Mouse (Mus musculus): ENCODE measurements around the gene Ddx20.
"Not testable (repeated sequence)": the region's sequence is repeated elsewhere in the genome, so short reads cannot be mapped to it uniquely, and the experiment has no call there.

Ddx20 gene

DNA sequence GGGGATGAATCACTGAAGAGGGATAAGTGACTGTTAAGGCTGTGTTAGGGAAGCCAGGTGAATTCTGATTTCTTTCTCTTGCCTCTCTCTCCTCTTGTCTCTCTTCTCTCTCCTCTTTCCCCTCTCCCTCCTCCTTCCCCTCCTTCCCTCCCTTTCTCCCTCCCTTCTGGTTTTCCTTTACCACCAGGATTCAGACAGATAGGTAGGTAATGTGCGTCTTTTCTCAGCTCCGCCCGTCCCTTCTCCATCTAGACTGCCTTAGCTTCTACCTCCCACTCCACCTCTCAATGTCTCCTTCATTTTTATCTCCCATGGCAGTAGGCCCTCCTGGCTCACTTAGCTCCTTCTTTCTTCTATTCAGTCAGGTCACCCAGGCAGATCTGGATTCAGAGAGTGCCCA is 18.2 kb upstream of the Ddx20 start:
- DNase-seq (ENCODE audit: extremely low spot score, low spot score) = no peak

DNA sequence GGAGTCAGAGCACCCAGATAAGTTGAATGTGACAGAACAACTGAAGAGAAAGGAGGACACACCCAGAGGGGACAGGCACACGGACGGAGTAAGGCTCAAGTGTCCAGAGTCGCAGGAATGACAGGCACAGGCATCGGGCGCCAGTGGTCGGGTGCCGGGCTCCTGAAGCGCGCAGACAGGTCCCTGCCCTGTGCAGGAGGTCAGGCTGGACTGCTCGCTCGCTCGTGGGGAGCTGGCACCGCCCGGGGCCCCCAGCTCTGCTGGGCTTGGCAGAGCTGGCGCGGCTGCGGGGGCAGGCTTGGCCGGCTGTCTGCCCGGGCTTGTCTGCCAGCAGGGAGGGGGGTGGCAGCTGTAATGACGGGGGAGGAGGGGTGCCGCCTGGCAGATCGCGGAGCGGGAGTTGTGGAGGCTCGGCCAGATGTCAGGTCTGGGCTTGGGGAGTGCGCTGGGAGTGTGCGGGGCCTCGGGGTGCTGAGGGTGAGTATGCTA is 17.7 kb upstream of the Ddx20 start:
- peak; percentile 61 for DNase-seq (ENCODE audit: extremely low spot score, low spot score)

DNA sequence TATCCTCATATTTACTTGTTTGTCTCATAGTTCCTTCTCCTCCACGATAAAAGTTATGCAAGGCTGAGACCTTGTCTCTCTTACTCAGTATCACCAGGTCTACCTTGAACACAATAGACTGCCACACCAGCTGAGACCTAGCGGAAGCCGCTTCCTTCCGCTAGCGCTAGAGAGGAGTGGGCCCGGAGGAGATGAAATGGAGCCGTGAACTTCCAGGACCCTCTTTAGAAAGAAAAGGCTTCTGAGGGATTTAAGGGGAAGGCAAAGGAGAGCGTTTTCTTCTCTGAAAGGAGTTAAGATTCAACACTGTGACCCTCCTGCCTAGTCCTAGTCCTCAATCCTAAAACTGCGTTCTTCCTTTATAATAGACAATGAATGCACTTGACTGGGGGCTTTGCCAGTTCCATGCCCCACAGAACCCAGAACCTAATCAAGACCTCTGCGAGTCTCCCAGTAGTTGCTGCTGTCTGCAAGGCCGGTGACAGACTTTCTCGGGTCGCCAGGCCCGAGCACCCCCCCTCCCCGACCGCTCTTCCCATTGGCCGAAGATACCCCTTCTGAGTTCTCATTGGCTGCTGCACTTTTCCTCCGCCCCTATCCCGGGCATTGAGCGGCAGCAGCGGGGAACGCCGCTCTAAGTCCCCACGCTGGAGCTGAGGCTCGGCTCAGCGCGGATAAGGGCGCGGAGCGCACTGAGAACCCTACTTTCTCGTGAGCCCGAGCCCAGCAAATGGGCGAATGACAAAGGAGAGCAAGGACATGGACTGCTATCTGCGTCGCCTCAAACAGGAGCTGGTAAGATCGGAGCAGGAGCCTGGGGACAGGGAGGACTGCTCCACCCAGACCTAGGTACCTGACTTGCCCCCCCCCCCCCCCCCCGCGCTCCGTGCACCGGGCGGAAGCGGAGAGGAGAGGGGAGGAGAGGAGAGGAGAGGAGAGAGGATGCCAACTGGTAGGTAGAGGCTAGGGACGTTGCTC is 16.9 kb upstream of the Ddx20 start, which contains the start of gene Inka2:
TSS of gene Inka2 (plus strand) at position 569 of the 978 bp plus-strand sequence.
- peak; percentile 76 for DNase-seq (ENCODE audit: extremely low spot score, low spot score)

DNA sequence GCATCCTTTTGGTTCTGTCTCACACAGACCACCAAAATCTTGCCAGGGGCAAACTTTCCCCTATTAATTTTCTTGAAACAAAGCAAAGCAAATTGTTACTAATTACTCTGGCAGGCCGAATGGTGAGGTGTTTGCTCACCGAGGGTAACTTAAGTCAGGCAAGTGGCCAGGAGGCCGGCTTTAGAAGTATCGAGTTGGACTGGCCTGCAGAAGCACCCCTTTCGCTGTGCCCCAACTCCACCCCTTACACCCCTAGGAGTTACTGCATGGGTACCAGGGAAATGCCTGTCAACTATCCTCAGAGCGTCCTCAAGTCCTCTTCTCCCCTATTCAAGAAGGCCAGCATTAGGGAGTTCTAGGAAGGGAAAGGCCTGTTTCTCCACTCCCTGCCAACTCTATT is 16.2 kb upstream of the Ddx20 start:
- DNase-seq (ENCODE audit: extremely low spot score, low spot score) = no peak

DNA sequence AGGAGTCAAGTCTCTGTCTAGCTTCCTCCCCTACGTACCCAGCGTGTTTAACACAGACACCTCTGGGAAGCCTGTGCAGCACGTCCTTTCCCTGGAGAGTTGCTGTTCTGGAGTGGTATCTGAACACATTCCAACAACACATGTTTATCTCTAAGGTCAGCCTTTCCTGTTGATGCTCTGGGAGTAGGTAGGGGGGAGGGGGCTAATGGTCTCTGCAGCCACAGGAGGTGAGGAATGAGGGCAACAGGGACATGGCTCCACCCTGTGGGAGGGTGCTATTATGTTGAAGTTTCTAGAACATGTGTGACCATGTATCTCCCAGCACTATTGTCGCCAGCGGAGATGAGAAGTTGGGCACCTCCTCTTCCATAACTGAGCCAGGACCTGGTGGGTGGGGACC is 14.0 kb upstream of the Ddx20 start:
- no peak for DNase-seq (ENCODE audit: extremely low spot score, low spot score)

DNA sequence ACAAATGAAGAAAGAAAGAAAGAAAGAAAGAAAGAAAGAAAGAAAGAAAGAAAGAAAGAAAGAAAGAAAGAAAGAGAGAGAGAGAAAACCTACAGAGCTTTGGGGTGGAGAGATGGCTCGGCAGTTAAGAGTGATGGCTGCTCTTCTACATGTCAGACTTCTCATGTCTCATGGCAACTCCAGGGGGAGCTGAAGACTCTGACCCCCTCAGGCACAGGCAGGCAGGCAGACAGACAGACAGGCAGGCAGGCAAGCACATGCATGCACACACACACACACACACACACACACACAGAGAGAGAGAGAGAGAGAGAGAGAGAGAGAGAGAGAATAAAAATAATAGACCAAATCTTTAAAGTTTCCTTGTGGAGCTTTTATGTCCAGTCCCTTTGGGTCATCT is 13.4 kb upstream of the Ddx20 start:
- not testable (repeated sequence) for DNase-seq (ENCODE audit: extremely low spot score, low spot score)

DNA sequence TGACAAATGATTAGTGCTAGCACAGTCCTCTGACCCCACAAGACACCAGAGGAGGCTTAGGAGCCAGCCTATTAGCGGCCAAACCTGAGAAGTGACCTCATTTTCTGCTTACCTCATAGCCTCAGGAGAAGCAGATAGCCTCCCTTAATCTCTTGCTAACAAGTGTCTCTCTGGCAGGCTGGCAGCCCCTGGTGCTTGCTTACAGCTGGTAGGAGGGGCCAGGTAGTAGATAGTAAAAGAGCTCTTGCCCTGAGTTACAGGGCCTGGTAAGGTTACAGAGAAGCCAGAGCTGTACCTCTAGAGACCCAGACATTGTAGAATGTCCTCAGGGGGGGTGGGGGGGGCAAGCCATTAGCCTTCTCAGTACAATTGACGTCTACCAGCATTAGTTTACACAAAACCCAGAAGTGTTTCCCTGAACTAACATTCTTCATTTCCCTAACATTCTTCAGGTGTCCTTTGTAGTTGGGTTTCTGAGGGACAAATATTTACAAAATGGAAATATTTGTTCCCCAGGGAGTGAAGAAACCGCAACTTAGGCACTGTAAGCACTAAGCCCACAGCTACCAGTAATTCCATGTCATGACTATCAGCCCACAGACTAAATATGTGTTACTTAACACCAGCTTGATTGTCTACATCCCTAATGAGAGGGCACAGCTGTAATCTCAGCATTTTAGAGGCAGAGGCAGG is 12.0 kb upstream of the Ddx20 start:
- DNase-seq (ENCODE audit: extremely low spot score, low spot score) = no peak

DNA sequence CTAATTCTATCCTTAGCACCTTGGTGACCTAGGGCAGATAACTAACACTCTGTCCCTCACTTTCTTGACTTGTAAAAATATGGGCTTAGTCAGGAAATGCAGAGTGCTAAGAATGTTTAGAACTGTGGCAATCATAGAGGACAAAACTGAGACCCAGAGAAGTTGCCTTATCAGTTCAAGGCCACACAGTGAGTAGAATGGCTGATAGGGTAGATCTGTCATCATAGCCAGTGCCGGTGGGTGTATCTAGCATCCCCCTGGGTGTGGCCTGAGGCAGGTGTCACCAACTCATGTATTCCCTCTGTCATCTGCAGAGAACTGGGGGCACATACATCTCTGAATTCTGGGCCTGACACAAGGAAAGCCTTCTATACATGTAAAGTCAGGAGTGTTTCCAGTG is 10.9 kb upstream of the Ddx20 start:
- DNase-seq (ENCODE audit: extremely low spot score, low spot score) = no peak

DNA sequence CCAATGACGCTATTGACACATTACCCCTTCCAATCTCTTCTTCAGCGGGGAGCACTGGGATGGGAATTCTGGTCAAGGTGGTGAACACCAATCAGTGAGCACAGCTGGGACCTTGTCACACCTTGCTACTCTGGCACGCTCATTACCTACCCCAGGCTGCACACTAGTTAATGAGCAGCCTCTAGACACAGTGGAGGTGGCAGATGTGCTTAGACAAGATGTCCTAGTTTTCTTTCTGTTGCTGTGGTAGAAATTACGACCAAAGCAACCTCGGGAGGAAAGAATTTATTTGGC is 9.7 kb upstream of the Ddx20 start:
- no peak for DNase-seq (ENCODE audit: extremely low spot score, low spot score)

DNA sequence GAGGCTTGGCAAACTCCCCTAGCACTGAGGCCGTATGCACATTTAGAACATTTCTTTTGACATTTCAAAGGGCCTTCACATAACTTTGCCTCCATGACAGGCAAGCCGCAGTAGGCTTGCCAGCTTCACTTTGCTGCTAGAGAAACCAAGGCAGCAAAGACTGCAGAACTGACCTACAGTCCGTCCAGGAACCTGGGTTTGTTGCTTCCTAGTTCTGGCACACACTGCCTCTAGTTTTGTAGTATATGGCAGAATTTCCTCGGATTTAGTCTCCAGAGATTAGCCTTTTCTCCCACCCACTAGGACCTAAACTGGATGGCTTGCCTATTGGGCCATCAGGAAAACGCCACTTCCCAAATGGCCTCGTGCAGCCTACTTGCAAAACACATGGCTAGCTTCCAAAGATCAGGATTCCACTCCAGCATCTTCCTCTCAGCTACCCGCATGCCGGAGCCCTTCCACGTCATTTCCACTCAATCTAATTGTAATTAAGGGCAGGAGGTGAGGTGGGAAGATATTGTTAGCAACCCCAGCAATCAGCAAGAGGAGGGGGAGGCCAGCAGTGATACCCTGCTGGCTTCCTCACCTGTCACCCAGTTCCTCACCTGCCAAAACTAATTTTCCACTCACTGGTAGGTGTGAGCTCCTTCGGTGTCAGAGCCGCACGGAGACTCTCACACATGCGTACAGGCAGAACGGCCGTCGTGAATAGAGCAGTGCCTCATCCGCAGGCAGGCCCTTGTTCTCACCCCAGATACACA is 9.2 kb upstream of the Ddx20 start:
- no peak for DNase-seq (ENCODE audit: extremely low spot score, low spot score)

DNA sequence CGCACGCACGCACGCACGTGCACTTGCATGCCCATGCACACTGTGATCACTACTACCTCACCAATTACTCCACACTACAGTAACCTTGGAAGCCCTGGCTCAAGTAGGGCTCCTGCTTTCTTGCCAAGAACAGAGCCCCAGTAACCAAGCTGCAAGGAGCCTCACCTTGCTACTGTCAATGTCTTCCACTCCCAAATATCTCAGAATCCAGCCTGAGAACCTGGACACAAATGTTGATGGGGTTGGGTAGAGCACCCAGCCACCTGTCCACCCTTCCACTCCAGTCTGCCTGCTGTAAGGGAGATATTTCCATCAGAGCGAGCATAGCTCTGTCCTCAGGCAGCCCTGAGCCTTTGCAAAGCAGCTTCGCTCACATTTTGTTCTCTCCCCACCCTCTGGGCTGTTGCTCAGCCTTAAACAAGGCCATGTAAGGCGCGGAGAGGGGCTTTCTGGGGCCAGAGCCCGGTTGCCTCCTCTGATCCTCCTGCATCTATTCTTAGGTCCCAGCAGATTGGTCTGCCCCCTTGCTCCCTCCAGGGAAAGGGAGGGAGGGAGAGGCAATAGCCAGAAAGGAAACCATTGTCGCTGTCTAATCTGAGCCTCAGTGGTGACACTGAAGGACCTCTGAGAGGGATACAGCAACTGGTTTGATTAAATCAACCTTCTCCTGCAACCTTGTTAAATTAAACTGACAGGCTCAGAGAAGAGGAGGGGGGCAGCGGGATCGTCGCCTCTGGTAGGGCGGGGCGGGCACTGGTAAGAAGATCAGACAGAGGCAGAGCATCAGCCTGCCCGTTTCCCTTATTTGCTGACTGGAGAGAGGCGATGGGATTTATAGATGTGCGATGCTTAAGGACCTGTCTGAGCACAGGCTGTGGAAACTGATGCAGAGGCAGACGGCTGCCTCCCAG is 8.4 kb upstream of the Ddx20 start:
- DNase-seq (ENCODE audit: extremely low spot score, low spot score) = no peak

DNA sequence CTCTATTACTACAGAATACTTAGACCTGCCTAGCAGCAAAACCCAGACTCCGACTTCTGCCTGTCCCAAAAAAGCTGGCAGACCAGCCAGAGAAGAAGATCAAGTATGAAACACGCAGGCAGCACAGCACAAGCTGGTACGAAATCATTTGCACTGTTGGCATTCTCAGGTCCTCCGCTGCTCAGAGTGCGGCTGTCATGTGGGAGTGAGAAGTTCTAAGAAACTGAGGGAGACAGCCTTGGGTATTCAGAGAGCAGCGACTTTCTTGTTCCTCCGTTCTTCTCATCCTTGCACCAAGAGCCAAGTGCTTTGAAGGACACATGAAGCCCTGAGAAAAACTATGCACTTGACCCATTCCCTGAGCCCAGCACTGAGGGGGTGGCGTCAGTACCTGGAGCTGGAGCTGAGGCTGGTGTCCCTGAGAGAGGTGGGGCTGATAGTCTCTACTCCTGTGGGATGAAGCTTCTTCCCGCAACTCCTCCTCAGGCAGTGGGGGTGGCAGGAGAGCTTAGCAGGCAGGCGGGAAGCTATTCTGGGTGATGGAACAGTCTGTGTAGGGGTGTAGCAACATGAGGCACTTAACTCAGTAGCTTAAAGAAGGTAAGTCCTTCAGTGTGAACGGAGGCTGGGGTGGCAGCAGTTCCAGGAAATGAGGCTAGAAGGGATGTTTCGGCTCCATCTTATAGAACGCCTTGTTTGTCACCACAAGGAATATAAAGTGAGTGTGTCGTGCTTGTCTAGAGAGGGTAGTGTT is 6.1 kb upstream of the Ddx20 start:
- DNase-seq (ENCODE audit: extremely low spot score, low spot score) = no peak

DNA sequence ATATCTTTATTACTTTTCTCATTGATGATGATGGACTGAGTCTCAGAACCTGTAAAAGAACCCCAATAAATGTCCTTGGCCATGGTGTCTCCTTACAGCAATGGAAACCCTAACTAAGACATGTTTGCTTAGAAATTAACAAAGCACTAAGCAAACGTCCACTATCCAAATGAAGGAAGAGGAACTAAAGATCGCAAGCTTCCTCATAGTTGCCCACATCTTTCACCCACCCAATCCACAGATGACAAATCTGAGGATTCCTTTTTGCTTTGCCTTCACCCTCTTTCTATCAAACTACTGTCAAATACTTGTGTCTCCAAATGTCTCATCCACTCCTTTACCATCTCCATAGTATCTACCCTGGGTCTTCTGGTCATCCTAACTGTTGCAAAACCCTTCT is 1.2 kb upstream of the Ddx20 start:
- DNase-seq (ENCODE audit: extremely low spot score, low spot score) = no peak

DNA sequence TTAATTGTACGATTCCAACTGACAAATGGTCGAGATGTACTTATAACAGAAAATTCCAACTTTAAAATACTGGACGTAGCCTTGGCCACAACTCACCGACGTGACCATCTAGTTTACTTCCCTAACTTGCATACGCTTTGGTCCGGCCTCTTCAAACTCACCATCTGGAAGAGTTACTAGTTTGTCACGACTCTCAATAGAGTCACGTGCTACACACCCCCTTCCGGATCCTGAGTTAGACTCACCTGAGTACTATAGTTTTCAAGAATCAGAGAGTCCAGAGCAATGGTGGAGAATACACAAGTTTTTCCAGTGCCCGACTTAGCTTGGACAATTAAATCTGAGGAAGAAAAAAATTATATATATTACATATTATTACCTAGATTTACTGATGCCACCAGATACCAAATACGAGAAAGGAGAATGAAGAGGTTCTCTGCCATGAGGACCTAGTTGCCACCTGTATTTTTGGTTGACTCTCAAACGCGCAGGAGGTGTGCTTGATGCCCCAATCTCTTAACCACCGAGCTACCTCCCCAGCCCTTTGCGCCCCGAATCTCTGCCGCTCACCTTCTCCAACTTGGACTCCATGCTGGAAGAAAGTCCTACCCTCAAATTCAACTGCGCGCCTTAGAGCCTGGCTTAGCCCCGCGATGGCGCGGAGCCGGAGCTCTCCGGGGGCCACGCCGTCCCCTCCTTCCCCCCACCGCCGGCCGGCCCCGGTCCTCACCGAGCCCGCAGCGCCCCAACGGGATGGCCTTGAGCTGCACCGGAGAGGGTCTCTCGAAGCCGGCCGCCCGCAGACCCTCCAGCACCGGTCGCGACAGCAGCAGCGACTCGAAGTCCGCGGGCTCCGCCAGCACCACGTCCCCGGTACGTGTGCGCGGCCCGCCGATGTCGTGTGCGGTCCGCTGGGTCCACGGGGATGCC is 715 bp downstream of the Ddx20 start:
- DNase-seq (ENCODE audit: extremely low spot score, low spot score) = no peak

DNA sequence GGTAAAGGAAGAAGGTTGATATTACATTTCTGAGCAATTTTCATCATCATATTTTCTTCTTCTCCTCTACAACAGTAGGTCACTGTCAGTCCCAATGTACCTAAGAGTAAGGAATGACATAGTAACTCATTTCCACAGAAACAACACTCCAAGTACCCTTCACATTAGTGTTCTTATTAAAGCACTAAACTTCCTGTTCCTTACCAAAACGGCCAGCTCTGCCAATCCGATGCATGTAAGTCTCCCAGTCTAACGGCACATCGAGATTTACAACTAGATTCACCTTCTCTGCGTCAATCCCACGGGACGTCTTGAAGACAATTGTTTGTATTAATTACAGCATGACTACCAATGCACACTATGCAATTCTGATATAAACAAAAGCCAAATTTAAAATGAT is 7.0 kb downstream of the Ddx20 start:
- DNase-seq (ENCODE audit: extremely low spot score, low spot score) = no peak

DNA sequence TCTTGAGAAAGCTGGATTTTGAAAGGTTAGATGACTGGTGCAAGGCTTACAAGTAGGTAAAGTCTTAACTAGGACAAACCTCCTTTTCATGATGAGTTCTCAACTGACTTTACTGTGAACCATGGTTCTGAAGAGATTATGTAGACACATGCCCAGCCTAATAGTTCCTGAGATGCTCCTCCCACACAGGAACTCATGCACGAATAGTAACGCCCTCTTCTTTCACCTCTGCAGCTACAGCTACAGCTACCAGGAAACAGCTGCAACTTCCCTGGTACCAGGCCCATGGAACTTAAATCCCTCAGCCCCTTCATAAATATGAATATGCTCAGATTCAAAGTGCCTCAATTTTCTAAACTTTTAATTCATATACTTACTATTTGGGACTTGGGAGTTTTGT is 11.4 kb downstream of the Ddx20 start:
- DNase-seq (ENCODE audit: extremely low spot score, low spot score) = no peak

DNA sequence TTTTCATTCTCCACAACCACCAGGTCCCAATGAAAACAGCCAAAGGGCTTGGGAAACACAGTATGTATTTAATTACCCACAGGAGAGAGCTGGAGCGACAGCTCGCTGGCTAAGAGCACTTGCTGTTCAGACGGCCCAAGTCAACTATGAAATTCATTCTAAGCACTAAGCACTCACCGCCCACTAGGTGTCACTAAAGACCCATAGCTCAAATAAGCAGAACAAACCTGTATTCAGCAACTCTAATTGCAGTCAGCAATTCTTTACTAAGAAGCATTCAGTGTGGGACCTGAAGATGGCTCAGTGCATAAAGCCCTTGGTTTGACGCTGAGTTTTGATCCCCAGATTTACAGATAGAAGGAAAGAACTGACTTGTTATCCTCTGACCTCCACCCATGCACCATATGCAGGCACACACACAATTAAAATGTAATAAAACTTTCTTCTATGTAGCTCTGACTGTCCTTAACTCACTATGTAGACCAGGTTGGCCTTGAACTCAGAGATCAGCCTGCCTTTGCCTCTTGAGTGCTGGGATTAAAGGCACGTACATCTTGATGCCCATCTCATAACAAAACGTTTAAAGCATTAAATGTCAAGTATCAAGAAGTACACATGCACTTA is 12.7 kb downstream of the Ddx20 start:
- peak; percentile 61 for DNase-seq (ENCODE audit: extremely low spot score, low spot score)

DNA sequence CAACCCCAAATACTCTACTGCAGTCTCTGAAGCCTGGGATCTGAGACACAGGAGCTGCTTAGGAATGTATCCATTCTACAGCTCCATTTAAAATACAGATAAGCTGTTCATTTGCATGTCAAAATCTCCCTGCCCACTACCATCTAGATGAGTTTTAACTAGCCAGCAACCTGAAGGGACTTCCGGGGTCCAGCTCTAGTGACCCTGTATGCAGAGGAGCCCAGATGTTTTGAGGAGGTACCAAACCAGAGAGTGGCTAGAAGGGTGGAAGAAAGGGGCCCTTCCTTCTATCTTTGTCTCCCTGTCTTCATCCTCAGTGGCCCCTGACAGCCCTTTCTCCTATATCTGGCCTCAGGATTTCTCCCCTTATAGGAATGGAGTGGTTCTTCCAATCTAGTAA is 16.6 kb downstream of the Ddx20 start:
- DNase-seq (ENCODE audit: extremely low spot score, low spot score) = no peak

DNA sequence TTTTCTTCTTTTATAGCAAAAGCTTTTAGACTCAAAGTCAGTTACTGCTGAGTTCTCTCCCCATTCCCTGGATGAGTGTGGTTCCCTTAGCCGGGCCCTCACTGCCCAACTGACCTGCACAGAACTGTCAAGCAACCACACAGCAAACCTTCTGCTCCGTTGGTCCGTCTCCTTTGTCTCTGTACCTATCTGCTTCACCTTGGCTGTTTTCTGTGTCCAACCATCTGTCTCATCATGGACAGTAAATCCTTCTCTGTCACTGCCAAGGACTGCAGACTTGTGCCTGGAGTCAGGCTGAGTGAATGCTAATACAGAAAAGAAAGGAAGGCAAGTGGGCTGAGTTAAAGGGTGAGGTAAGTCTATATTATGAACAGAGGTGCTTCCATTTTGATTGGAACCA is 17.6 kb downstream of the Ddx20 start:
- no peak for DNase-seq (ENCODE audit: extremely low spot score, low spot score)

Data from neural tube, embryonic 10.5 days (tissue).